Mouse (Mus musculus) thymus, postnatal 10 days (tissue): ENCODE results near the gene Spib.

Source experiments
- DNase-seq, 2 experiments: peaks; one replicate each; pipeline ENCODE4 v3.0.0; 2021; ENCODE audit warnings: low spot score in 2 of 2

The Spib gene

GRCm38 (mm10) chr7:44487936-44488335, 43.9 kb downstream of the Spib start:
- no peak for DNase-seq

- no peak for DNase-seq
These were observed 44.8 kb downstream of the Spib start for GRCm38 (mm10) chr7:44486927-44487575.

- no peak for DNase-seq
These were observed 46.2 kb downstream of the Spib start for GRCm38 (mm10) chr7:44485572-44486195.

DNA sequence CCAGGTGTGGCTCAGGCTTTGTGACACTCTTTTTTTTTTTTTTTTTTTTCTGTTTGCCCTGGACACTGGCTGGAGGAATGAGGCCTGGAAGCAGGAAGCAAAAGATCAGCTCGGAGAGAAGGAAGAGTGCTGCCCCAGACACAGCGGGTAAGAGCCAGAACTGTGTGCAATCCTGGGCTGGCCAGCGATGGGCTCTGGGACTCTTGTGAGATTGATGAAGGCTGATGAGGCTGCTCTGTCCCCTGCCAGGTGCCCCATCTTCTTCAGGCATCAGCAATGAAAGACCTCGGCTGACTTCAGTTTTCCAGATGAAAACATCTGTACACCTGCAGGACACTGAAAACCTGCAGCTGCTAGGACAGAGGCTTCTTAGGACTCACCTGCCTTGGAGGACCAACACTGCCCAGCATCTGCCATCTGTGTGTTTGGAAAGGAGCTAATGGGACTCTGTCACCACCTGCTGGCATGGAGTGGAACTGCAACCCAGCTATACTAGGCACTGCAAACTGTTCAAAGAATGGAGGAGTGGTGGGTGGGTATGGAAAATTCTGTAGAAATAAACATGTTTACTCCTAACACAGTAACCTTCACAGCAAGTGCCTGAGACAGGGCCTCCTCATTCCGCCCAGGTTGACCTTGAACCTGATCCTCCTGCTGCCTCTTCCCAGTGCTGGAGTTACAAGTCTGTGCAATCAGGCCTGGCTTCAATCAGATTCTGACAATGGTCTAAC, 46.9 kb downstream of the Spib start:
- DNase-seq = peak in 1 of 2 experiments; percentile 74

DNA sequence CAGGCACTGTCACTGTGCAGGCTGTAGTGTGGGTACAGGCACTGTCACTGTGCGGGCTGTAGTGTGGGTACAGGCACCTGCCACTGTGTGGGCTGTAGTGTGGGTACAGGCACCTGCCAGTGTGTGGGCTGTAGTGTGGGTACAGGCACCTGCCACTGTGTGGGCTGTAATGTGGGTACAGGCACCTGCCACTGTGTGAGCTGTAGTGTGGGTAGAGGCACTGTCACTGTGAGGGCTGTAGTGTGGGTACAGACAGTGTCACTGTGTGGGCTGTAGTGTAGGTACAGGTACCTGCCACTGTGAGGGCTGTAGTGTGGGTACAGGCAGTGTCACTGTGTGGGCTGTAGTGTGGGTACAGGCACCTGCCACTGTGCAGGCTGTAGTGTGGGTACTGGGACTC, 47.8 kb downstream of the Spib start:
- DNase-seq = no peak

DNA sequence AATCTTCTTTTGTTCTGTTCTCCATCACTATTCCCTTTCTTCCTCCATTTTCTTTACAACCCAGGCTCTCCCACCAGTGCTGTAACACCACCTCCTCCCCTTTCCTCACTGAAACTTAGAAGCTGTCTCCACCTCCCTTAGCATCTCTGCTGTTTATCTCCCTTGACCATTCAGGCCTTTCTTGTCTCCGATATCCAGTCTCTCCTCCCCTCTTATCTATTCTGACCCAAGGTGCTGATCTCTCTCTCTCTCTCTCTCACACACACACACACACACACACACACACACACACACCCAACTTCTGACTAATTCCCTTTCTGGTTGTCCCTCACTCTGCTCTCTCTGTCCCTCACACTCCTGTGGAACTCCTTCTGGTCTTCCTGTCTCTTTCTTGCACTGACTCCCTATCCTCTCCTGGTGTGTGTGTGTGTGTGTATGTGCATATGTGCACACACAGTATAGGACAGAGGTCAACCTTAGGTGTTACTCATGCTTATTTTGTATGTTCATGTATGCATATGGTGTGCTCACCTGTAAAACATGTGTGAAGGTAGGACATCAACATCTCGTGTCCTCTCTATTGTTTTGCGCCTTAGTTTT, 48.9 kb downstream of the Spib start:
- DNase-seq = no peak
